Mouse (Mus musculus) adrenal gland, postnatal 10 days (tissue): ENCODE results near the gene Grm6. TPM values are rescaled to one million over a fixed set of nuclear protein-coding genes. Genes with fewer than 3 reads are reported as not detected.

Experiments used
- DNase-seq: peaks from one replicate; pipeline ENCODE4 v3.0.0; 2021; ENCODE audit warnings: mixed read lengths
- total RNA-seq, 2 experiments: library from RNA; stranded (reverse); gene quantifications; 2 replicates each; pipeline ENCODE4 v1.2.3; 2021

Grm6 gene
- total RNA-seq, 2 experiments from 2014 or later: 0.21 to 0.24 TPM

DNA sequence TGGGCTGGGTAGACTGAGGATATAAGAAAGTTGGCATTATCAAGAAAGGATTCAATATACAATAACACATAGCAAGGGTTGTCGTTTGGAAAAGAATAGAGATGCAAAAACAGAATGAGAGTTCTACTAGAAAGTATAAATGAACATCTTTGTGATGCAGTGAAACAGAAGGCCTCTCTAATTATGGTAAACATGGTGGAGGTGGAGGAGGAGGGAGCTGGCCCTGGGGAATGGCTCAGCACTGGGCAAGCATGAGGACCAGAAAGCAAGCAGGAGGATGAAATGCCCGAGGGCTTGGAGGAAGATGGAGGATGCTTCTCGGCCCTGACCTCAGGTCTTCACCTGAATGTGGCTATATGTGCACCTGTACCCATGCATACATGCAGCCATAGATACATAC lies 64.0 kb downstream of the Grm6 start:
- no peak for DNase-seq

Other genes with a start within 250 kb of the Grm6 start
- 10 to 100 TPM; 17.6 to 19.4 TPM for gene Adamts2, start 248.6 kb upstream of the Grm6 start, total RNA-seq
- gene Zfp354c, start 23.0 kb upstream of the Grm6 start, total RNA-seq: 1 to 10 TPM; 8.2 to 9.5 TPM
- gene Zfp879, start 9.1 kb upstream of the Grm6 start, total RNA-seq: 1 to 10 TPM in 1 of 2 experiments, under 1 TPM in 1; 0.57 to 1.5 TPM
- 1 to 10 TPM; 2.2 to 4.8 TPM for gene Zfp454, start 37.0 kb downstream of the Grm6 start, total RNA-seq
- gene Zfp2, start 65.5 kb downstream of the Grm6 start, total RNA-seq: 1 to 10 TPM; 4.9 to 7.0 TPM
- gene Zfp354b, start 80.9 kb downstream of the Grm6 start, total RNA-seq: 1 to 10 TPM; 1.4 to 2.6 TPM
- gene 4933414I15Rik, start 93.1 kb downstream of the Grm6 start, total RNA-seq: not detected
- gene Prop1, start 103.1 kb downstream of the Grm6 start, total RNA-seq: not detected
- not detected for gene Olfr1378, start 115.8 kb downstream of the Grm6 start, total RNA-seq
- gene Olfr1377, start 131.3 kb downstream of the Grm6 start, total RNA-seq: not detected
- not detected for gene Olfr51, start 152.9 kb downstream of the Grm6 start, total RNA-seq
- under 1 TPM; 0.09 to 0.33 TPM for gene Olfr54, start 163.6 kb downstream of the Grm6 start, total RNA-seq
- not detected for gene Olfr1375, start 197.4 kb downstream of the Grm6 start, total RNA-seq
- 1 to 10 TPM; 4.5 to 5.8 TPM for gene Zfp354a, start 208.6 kb downstream of the Grm6 start, total RNA-seq